Mouse (Mus musculus) adrenal gland, postnatal 4 days (tissue): ENCODE measurements around the gene Traf7. TPM values are rescaled to one million over a fixed set of nuclear protein-coding genes. Genes with fewer than 3 reads are reported as not detected.
A peak's percentile ranks its signal among the peaks of the same experiment; 100 is the strongest.

ENCODE experiments used
- DNase-seq, 2 experiments: peaks; one replicate each; pipeline ENCODE4 v3.0.0; 2021 to 2022; ENCODE audit warnings: low spot score in 2 of 2, mixed read lengths in 2 of 2
- total RNA-seq, 2 experiments: library from RNA; stranded (reverse); gene quantifications; 2 replicates each; pipeline ENCODE4 v1.2.3; 2021

Traf7 gene
- total RNA-seq, 2 experiments from 2014 or later, result 137 to 149 TPM

- peak; percentile 94 to 95 for DNase-seq
Measured at GRCm38 (mm10) chr17:24478663-24479380, 48.9 kb downstream of the Traf7 start, which contains the start of gene Mlst8. Mlst8 (minus strand) TSS chr17:24479078.

GRCm38 (mm10) chr17:24477985-24478600 lies 49.6 kb downstream of the Traf7 start:
- no peak for DNase-seq

DNA sequence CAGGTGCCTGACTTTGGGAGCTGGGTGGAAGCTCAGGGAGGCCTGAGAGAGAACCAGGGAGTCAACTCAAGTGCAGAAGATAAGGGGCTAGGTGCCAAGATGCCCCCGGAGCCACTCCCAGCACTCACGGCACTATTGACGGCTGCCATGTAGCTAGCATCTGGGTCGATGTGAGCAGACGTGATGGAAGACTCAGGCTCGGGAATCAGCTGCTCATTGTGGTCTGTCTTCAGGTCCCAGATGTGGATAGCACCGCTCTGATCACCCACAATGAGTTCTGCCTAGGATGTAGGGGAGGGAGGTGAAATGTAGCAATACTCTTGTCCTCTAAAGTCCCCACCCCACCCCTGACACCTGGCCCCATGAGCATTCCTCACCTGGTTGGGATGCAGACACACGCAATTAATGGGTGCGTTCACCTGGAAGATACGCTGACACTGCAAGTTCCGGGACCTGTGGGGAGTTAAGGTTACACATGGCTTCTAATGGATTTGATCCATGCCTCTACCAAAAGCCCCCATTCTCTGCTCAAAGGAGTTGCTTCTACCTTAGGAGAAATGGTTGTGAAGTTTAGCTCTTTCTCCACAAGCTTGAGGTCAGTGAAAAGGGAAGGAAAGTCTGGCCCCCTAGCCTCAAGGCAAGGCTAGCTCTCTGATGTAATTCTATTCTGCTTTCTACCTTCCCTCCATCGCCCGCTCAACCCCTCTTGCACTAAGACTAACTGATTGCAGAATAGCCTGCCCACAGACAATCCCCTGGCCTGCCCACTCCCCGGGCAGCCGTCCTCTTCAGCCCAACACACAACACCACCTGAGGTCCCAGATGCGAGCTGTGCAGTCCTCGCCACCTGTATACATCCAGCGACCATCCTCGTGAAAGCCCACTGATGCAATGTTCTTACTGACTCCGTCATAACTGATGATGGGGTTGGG lies 50.4 kb downstream of the Traf7 start:
- no peak for DNase-seq

DNA sequence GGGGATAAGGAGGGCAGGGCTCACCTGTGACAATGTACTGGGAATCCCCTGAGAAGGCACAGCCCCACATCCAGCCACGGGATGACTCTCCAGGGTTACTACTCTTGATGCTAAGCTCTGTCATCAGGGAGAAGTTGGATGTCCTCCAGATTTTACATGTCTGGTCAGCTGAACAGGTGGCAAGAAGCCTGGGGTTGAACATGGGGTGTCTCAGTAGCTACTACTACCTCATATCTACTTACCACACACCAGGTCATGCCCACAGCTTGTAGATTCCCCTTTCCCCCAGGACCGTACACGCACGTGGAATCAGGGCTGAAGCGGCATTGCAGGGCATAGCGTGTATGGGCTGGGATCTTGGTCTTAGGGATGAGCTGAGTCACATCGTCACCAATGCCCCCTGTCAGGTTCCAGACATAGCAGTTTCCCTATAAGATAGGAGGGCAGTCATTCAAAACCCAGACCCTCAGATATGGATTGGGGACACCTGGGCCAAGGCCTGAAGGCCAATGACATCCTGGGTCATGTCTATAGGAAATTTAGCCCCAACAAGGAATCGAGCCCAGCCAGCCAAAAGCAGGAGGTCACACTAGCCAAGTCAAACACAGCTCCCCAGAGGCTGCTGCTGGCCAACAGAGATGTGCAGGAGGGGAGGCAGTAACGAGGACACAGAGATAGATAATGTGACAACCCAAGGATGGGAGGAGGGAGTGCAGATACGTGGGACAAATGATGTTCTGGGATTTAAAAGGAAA lies 51.5 kb downstream of the Traf7 start:
- no peak for DNase-seq

DNA sequence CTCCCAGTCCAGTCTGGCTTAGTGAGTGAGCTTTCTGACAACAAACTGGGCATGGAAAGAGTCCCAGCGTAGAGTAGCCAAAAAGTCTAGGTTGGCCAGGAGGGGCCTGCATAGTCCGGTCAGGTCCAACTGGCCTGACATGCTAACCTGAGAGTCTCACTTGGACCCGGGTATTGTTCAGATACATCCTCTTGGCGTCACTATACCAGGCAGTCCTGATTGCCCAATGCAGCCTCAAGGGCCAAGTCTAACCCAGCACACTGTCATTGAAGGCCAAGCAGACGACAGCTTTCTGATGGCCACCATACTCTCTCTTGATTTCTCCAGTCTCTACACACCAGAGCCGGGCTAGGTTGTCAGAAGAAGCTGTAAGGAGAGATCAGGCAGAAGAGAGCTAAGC lies 52.2 kb downstream of the Traf7 start:
- DNase-seq, result no peak

- DNase-seq, result no peak
Measured at GRCm38 (mm10) chr17:24474557-24474956, 53.2 kb downstream of the Traf7 start.

GRCm38 (mm10) chr17:24473612-24474275 lies 54.0 kb downstream of the Traf7 start, which contains the start of gene Bricd5:
Bricd5 (plus strand) TSS chr17:24473884.
- no peak for DNase-seq

DNA sequence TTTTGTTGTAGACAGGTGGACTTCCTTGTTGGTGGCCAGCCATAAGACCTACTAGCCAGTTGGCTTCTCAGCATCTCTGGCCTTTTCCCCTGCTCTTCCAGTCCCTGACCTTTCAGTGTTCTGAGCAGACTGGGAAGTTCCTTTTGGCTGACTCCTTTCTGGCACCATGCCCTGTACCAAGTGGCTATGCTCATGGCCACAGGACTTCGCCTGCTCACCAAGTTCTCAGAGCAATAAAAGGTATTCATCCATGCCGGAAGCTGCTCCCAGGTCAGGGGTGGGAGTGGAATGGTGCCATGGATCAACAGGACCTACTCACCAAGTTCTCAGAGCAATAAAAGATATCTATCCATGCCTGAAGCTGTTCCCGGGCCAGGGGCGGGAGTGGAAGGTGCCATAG lies 55.2 kb downstream of the Traf7 start:
- no peak for DNase-seq

- DNase-seq, result no peak
Measured at GRCm38 (mm10) chr17:24470701-24471527, 56.8 kb downstream of the Traf7 start.

- DNase-seq, result peak; percentile 98 to 99
Measured at GRCm38 (mm10) chr17:24469910-24470602, 57.7 kb downstream of the Traf7 start, which contains the start of the genes E4f1 and Pgp. E4f1 (minus strand) TSS chr17:24470313. Pgp (plus strand) TSS chr17:24470392.

- no peak for DNase-seq
Measured at GRCm38 (mm10) chr17:24469336-24469909, 58.3 kb downstream of the Traf7 start.

GRCm38 (mm10) chr17:24468636-24469246 lies 59.0 kb downstream of the Traf7 start:
- DNase-seq, result no peak

GRCm38 (mm10) chr17:24463374-24464133 lies 64.2 kb downstream of the Traf7 start:
- no peak for DNase-seq

DNA sequence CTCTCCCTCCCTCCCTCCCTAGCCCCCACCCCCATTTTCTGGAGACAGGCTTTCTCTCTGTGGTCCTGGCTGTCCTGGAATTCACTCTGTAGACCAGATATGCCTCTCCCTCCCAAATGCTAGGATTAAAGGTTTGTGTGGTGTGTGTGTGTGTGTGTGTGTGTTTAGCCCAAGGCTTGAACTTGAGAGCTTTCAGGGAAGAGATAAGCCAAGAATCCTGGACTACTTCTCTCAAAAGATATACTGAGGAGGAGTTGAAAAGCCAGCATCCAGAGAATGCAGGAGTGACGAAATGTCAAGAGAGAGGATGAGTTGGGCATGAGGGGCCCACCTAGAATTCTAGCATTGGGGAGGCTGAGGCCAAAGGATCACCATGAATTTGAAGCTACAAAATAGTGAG lies 64.8 kb downstream of the Traf7 start:
- DNase-seq, result no peak

- no peak for DNase-seq
Measured at GRCm38 (mm10) chr17:24461580-24461979, 66.2 kb downstream of the Traf7 start.
